Mouse (Mus musculus): ENCODE results near the gene Rbfox3. TPM values are rescaled to one million over a fixed set of nuclear protein-coding genes. Genes with fewer than 3 reads are reported as not detected.

Gene Rbfox3
- polyA plus RNA-seq, 1 experiment from 2014 or later = 31.7 TPM

GRCm38 (mm10) chr11:118455788-118456187 is 455.6 kb downstream of the Rbfox3 start:
- Histone ChIP-seq H3K27me3 (ENCODE audit: control insufficient read depth, insufficient read depth, low read length) (no peaks in the 10 kb centered on the region), H3K4me1 (ENCODE audit: control insufficient read depth, insufficient read depth, low read length) (no peaks in the 10 kb centered on the region), H3K4me3 (replicated peaks; ENCODE audit: low read depth, low read length) (no peak overlapping the region), H3K9ac (replicated peaks; ENCODE audit: low read length) (no peak overlapping the region), H3K36me3 (ENCODE audit: control insufficient read depth, insufficient read depth, low read length) (no peaks in the 10 kb centered on the region), H3K9me3 (ENCODE audit: control insufficient read depth, low read length) (0 out of 2 replicates have a peak, but pooled peaks cover 3% of the 10 kb centered on the region), H3K27ac (replicated peaks; ENCODE audit: low read depth, low read length) (no peak overlapping the region), H3K4me2 (ENCODE audit: low read length) (no peak overlapping the region)
- ATAC-seq (ENCODE audit: low FRiP score, low TSS enrichment) = no peak
- DNase-seq = no peak
- 90% methylated on average over 6 of the region's 6 CpGs for WGBS

GRCm38 (mm10) chr11:118453886-118454671 is 457.3 kb downstream of the Rbfox3 start:
- ATAC-seq (ENCODE audit: low FRiP score, low TSS enrichment) (no peak), DNase-seq (no peak)
- H3K4me2 ChIP-seq (ENCODE audit: low read length) = no peak overlapping the region
- H3K27me3 ChIP-seq (ENCODE audit: control insufficient read depth, insufficient read depth, low read length) = no peaks in the 10 kb centered on the region
- H3K4me3 ChIP-seq (replicated peaks; ENCODE audit: low read depth, low read length) = no peak overlapping the region
- H3K9me3 ChIP-seq (ENCODE audit: control insufficient read depth, low read length) = no peaks in the 10 kb centered on the region
- H3K27ac ChIP-seq (replicated peaks; ENCODE audit: low read depth, low read length) = no peak overlapping the region
- 75% methylated on average over 11 of the region's 11 CpGs for WGBS
- H3K4me1 ChIP-seq (ENCODE audit: control insufficient read depth, insufficient read depth, low read length) = no peaks in the 10 kb centered on the region
- no peak overlapping the region for H3K9ac ChIP-seq (replicated peaks; ENCODE audit: low read length)
- H3K36me3 ChIP-seq (ENCODE audit: control insufficient read depth, insufficient read depth, low read length) = no peaks in the 10 kb centered on the region

GRCm38 (mm10) chr11:118452955-118453354 is 458.4 kb downstream of the Rbfox3 start:
- 57% methylated on average over 2 of the region's 2 CpGs for WGBS
- Histone ChIP-seq H3K27ac (replicated peaks; ENCODE audit: low read depth, low read length) (no peak overlapping the region), H3K27me3 (ENCODE audit: control insufficient read depth, insufficient read depth, low read length) (no peaks in the 10 kb centered on the region), H3K4me2 (ENCODE audit: low read length) (no peak overlapping the region), H3K4me1 (ENCODE audit: control insufficient read depth, insufficient read depth, low read length) (no peaks in the 10 kb centered on the region), H3K9me3 (ENCODE audit: control insufficient read depth, low read length) (no peaks in the 10 kb centered on the region), H3K4me3 (replicated peaks; ENCODE audit: low read depth, low read length) (no peak overlapping the region), H3K36me3 (ENCODE audit: control insufficient read depth, insufficient read depth, low read length) (no peaks in the 10 kb centered on the region), H3K9ac (replicated peaks; ENCODE audit: low read length) (no peak overlapping the region)
- ATAC-seq (ENCODE audit: low FRiP score, low TSS enrichment) = no peak
- DNase-seq = no peak

- ATAC-seq (ENCODE audit: low FRiP score, low TSS enrichment) = no peak
- H3K4me1 ChIP-seq (ENCODE audit: control insufficient read depth, insufficient read depth, low read length) = no peaks in the 10 kb centered on the region
- H3K4me2 ChIP-seq (ENCODE audit: low read length) = no peak overlapping the region
- no peak overlapping the region for H3K4me3 ChIP-seq (replicated peaks; ENCODE audit: low read depth, low read length)
- no peak overlapping the region for H3K27ac ChIP-seq (replicated peaks; ENCODE audit: low read depth, low read length)
- no peaks in the 10 kb centered on the region for H3K36me3 ChIP-seq (ENCODE audit: control insufficient read depth, insufficient read depth, low read length)
- no peaks in the 10 kb centered on the region for H3K9me3 ChIP-seq (ENCODE audit: control insufficient read depth, low read length)
- H3K27me3 ChIP-seq (ENCODE audit: control insufficient read depth, insufficient read depth, low read length) = no peaks in the 10 kb centered on the region
- 88% methylated on average over 6 of the region's 6 CpGs for WGBS
- DNase-seq = no peak
- no peak overlapping the region for H3K9ac ChIP-seq (replicated peaks; ENCODE audit: low read length)
Measured at GRCm38 (mm10) chr11:118451211-118451610, 460.2 kb downstream of the Rbfox3 start.

GRCm38 (mm10) chr11:118448385-118448784 is 463.0 kb downstream of the Rbfox3 start:
- Histone ChIP-seq H3K4me1 (ENCODE audit: control insufficient read depth, insufficient read depth, low read length) (no peaks in the 10 kb centered on the region), H3K27me3 (ENCODE audit: control insufficient read depth, insufficient read depth, low read length) (no peaks in the 10 kb centered on the region), H3K4me2 (ENCODE audit: low read length) (no peak overlapping the region), H3K36me3 (ENCODE audit: control insufficient read depth, insufficient read depth, low read length) (no peaks in the 10 kb centered on the region), H3K9me3 (ENCODE audit: control insufficient read depth, low read length) (no peaks in the 10 kb centered on the region), H3K27ac (replicated peaks; ENCODE audit: low read depth, low read length) (no peak overlapping the region), H3K9ac (replicated peaks; ENCODE audit: low read length) (no peak overlapping the region), H3K4me3 (replicated peaks; ENCODE audit: low read depth, low read length) (no peak overlapping the region)
- ATAC-seq (ENCODE audit: low FRiP score, low TSS enrichment) (no peak), DNase-seq (no peak)
- 92% methylated on average over 8 of the region's 8 CpGs for WGBS

- H3K36me3 ChIP-seq (ENCODE audit: control insufficient read depth, insufficient read depth, low read length) = no peaks in the 10 kb centered on the region
- H3K4me2 ChIP-seq (ENCODE audit: low read length) = no peak overlapping the region
- H3K4me3 ChIP-seq (replicated peaks; ENCODE audit: low read depth, low read length) = no peak overlapping the region
- H3K9me3 ChIP-seq (ENCODE audit: control insufficient read depth, low read length) = no peaks in the 10 kb centered on the region
- 77% methylated on average over 4 of the region's 4 CpGs for WGBS
- H3K4me1 ChIP-seq (ENCODE audit: control insufficient read depth, insufficient read depth, low read length) = no peaks in the 10 kb centered on the region
- DNase-seq (no peak), ATAC-seq (ENCODE audit: low FRiP score, low TSS enrichment) (no peak)
- no peak overlapping the region for H3K27ac ChIP-seq (replicated peaks; ENCODE audit: low read depth, low read length)
- no peak overlapping the region for H3K9ac ChIP-seq (replicated peaks; ENCODE audit: low read length)
- H3K27me3 ChIP-seq (ENCODE audit: control insufficient read depth, insufficient read depth, low read length) = no peaks in the 10 kb centered on the region
Measured at GRCm38 (mm10) chr11:118447346-118447745, 464.1 kb downstream of the Rbfox3 start.

GRCm38 (mm10) chr11:118445843-118446242 is 465.6 kb downstream of the Rbfox3 start:
- H3K9ac ChIP-seq (replicated peaks; ENCODE audit: low read length) = no peak overlapping the region
- DNase-seq (peak; percentile 91), ATAC-seq (ENCODE audit: low FRiP score, low TSS enrichment) (peak; percentile 60; the same call in 1 of the 2 replicates)
- WGBS = 13% methylated on average over 3 of the region's 3 CpGs
- H3K4me1 ChIP-seq (ENCODE audit: control insufficient read depth, insufficient read depth, low read length) = no peaks in the 10 kb centered on the region
- no peak overlapping the region for H3K27ac ChIP-seq (replicated peaks; ENCODE audit: low read depth, low read length)
- H3K36me3 ChIP-seq (ENCODE audit: control insufficient read depth, insufficient read depth, low read length) = no peaks in the 10 kb centered on the region
- H3K27me3 ChIP-seq (ENCODE audit: control insufficient read depth, insufficient read depth, low read length) = no peaks in the 10 kb centered on the region
- H3K4me2 ChIP-seq (ENCODE audit: low read length) = no peak overlapping the region
- H3K4me3 ChIP-seq (replicated peaks; ENCODE audit: low read depth, low read length) = no peak overlapping the region
- H3K9me3 ChIP-seq (ENCODE audit: control insufficient read depth, low read length) = no peaks in the 10 kb centered on the region

GRCm38 (mm10) chr11:118443201-118443970 is 468.0 kb downstream of the Rbfox3 start:
- no peak overlapping the region for H3K27ac ChIP-seq (replicated peaks; ENCODE audit: low read depth, low read length)
- no peak for ATAC-seq (ENCODE audit: low FRiP score, low TSS enrichment)

More at GRCm38 (mm10) chr11:118443201-118443970, 468.0 kb downstream of the Rbfox3 start:
- Histone ChIP-seq H3K4me3 (replicated peaks; ENCODE audit: low read depth, low read length) (no peak overlapping the region), H3K9ac (replicated peaks; ENCODE audit: low read length) (no peak overlapping the region), H3K27me3 (ENCODE audit: control insufficient read depth, insufficient read depth, low read length) (no peaks in the 10 kb centered on the region), H3K4me1 (ENCODE audit: control insufficient read depth, insufficient read depth, low read length) (peaks cover 18% of the 10 kb centered on the region), H3K9me3 (ENCODE audit: control insufficient read depth, low read length) (no peaks in the 10 kb centered on the region), H3K4me2 (ENCODE audit: low read length) (no peak overlapping the region), H3K36me3 (ENCODE audit: control insufficient read depth, insufficient read depth, low read length) (no peaks in the 10 kb centered on the region)
- peak; percentile 85 for DNase-seq
- 37% methylated on average over 11 of the region's 11 CpGs for whole genome bisulfite sequencing
